ENCODE assay signal across 24 mouse cellular contexts in genomic region chr6:144491761-144492415, GRCm38 (mm10).
DNase-seq lines count a peak whose midpoint lies in the region; ATAC-seq and TF ChIP-seq lines count a peak whose summit lies in the region.
"Had no signal": no experiment of that assay in that cellular context is flagged by ENCODE, and none has a peak within 500 bp of the region (broad histone marks: within the 10 kb centered on the region; RNA-seq: fewer than 3 reads in every experiment).

No protein-coding gene starts in this region.

- no peak overlapping the region for H3K9ac ChIP-seq in liver, adult 2 months (ENCODE audit: low read depth, low read length)
- H3K9ac ChIP-seq in liver, embryonic 12.5 days = no peak overlapping the region
- no peak overlapping the region for H3K9ac ChIP-seq in lung, embryonic 16.5 days (ENCODE audit: low read length)
- H3K9ac ChIP-seq: intestine, embryonic 15.5 days; midbrain, embryonic 15.5 days had no signal

- no peak for TF ChIP-seq POLR2A in liver, adult 2 months (IDR thresholded peaks at IDR 0.05; ENCODE audit: extremely low read depth, insufficient read depth, low read length)
- no peak for TF ChIP-seq POLR2A in lung, adult 2 months (IDR thresholded peaks at IDR 0.05; ENCODE audit: borderline replicate concordance, extremely low read depth, low read depth, low read length)

- TF ChIP-seq CTCF in liver, adult 2 months (IDR thresholded peaks at IDR 0.05; ENCODE audit: low read depth, low read length) = no peak
- no peak for TF ChIP-seq CTCF in lung, adult 2 months (IDR thresholded peaks at IDR 0.05; ENCODE audit: insufficient read depth, low read length)

- H3K4me2 ChIP-seq in liver, embryonic 12.5 days = no peak overlapping the region
- H3K4me2 ChIP-seq in lung, embryonic 16.5 days (ENCODE audit: low read depth, low read length) = 0 out of 2 replicates have a peak overlapping the region, but pooled peaks have one; percentile 31
- H3K4me2 ChIP-seq: intestine, embryonic 15.5 days; midbrain, embryonic 15.5 days had no signal

- H3K27ac ChIP-seq in liver, adult 2 months (replicated peaks; ENCODE audit: insufficient read depth, low read depth, low read length) = no peak overlapping the region
- no peak overlapping the region for H3K27ac ChIP-seq in liver, embryonic 12.5 days
- H3K27ac ChIP-seq in lung, embryonic 16.5 days (ENCODE audit: low read length) = peak overlapping the region; percentile 59
- H3K27ac ChIP-seq: hindbrain, postnatal 0 days; intestine, embryonic 15.5 days; midbrain, embryonic 15.5 days had no signal

- peak; percentile 33 for DNase-seq in liver, adult 2 months (ENCODE audit: extremely low read depth, low read depth, low spot score)
- peak; percentile 5 for DNase-seq in lung, adult 2 months
- DNase-seq in lung, postnatal 36 days = peak; percentile 35
- DNase-seq in frontal cortex, postnatal 25 days (ENCODE audit: low spot score in 2 of 2) = no peak
- DNase-seq in adipocyte (ENCODE audit: low spot score) = no peak
- DNase-seq: adrenal gland, adult 2 months; adrenal gland, postnatal 36 days; B cell, adult 2 months; cerebellum, adult 18-20 months; cerebellum, postnatal 10 days; gastrocnemius, postnatal 10 days; kidney, adult 8-10 months; kidney, postnatal 25 days; layer of hippocampus, postnatal 36 days; left cerebral cortex, postnatal 4 days; thymus, adult 2 months; thymus, postnatal 4 days had no signal

- H3K9me3 ChIP-seq in liver, embryonic 12.5 days (replicated peaks) = peaks cover 10% of the 10 kb centered on the region
- peaks cover 7% of the 10 kb centered on the region for H3K9me3 ChIP-seq in lung, embryonic 16.5 days (ENCODE audit: control insufficient read depth, low read length)
- H3K9me3 ChIP-seq: intestine, embryonic 15.5 days had no signal

- H3K4me1 ChIP-seq in liver, adult 2 months (ENCODE audit: control insufficient read depth, insufficient read depth, low read length) = peaks cover 4% of the 10 kb centered on the region
- no peaks in the 10 kb centered on the region for H3K4me1 ChIP-seq in liver, embryonic 12.5 days
- no peaks in the 10 kb centered on the region for H3K4me1 ChIP-seq in lung, adult 2 months (ENCODE audit: control insufficient read depth, insufficient read depth, low read length)
- H3K4me1 ChIP-seq in lung, embryonic 16.5 days (replicated peaks; ENCODE audit: control insufficient read depth, insufficient read depth, low read length) = no peaks in the 10 kb centered on the region
- H3K4me1 ChIP-seq: intestine, embryonic 15.5 days; midbrain, embryonic 15.5 days had no signal

- H3K4me3 ChIP-seq in liver, adult 2 months (ENCODE audit: insufficient read depth, low read depth, low read length) = peak overlapping the region; percentile 23; the same call in 1 of the 2 replicates
- no peak overlapping the region for H3K4me3 ChIP-seq in liver, embryonic 12.5 days
- H3K4me3 ChIP-seq in lung, adult 2 months (replicated peaks; ENCODE audit: extremely low read depth, low read depth, low read length) = no peak overlapping the region
- H3K4me3 ChIP-seq in lung, embryonic 16.5 days (ENCODE audit: low read length) = no peak overlapping the region
- H3K4me3 ChIP-seq: erythroblast, embryonic 14.5 days; intestine, embryonic 15.5 days; midbrain, embryonic 15.5 days had no signal

- WGBS in liver, adult 2 months = 38% methylated on average over 11 of the region's 11 CpGs
- 63% methylated on average over 11 of the region's 11 CpGs for WGBS in liver, embryonic 12.5 days (ENCODE audit: insufficient replicate concordance)
- 61% methylated on average over 11 of the region's 11 CpGs for WGBS in lung, adult 2 months
- 48% methylated on average over 11 of the region's 11 CpGs for WGBS in lung, embryonic 16.5 days

- no peaks in the 10 kb centered on the region for H3K79me2 ChIP-seq in liver, adult 2 months (ENCODE audit: control insufficient read depth, insufficient read depth, low read length)

- H3K27me3 ChIP-seq in liver, adult 2 months (ENCODE audit: control insufficient read depth, insufficient read depth, low read length) = no peaks in the 10 kb centered on the region
- no peaks in the 10 kb centered on the region for H3K27me3 ChIP-seq in liver, embryonic 12.5 days (replicated peaks)
- H3K27me3 ChIP-seq in lung, embryonic 16.5 days (ENCODE audit: control insufficient read depth, insufficient read depth, low read depth, low read length) = no peaks in the 10 kb centered on the region
- H3K27me3 ChIP-seq: intestine, embryonic 15.5 days; midbrain, embryonic 15.5 days had no signal

- H3K36me3 ChIP-seq in liver, adult 2 months (ENCODE audit: control insufficient read depth, insufficient read depth, low read length) = no peaks in the 10 kb centered on the region
- H3K36me3 ChIP-seq in liver, embryonic 12.5 days = no peaks in the 10 kb centered on the region
- H3K36me3 ChIP-seq in lung, embryonic 16.5 days (ENCODE audit: control insufficient read depth, insufficient read depth, low read length) = no peaks in the 10 kb centered on the region
- H3K36me3 ChIP-seq: intestine, embryonic 15.5 days; midbrain, embryonic 15.5 days had no signal

- ATAC-seq in liver, embryonic 12.5 days = no peak
- ATAC-seq in lung, embryonic 16.5 days (ENCODE audit: low read depth) = peak; percentile 86
- ATAC-seq: forebrain, embryonic 16.5 days; hindbrain, postnatal 0 days; intestine, embryonic 15.5 days; midbrain, embryonic 15.5 days had no signal

Comparison
In these comparisons a context has a peak if more than half of its experiments do, and no peak if none do; other contexts are left out.
1. DNase-seq: peak in liver, adult 2 months (single experiment), lung, adult 2 months (single experiment) and lung, postnatal 36 days (single experiment); none in frontal cortex, postnatal 25 days (0 of 2) and adipocyte (single experiment).